Mouse (Mus musculus) gastrocnemius, postnatal 36 days (tissue): ENCODE measurements around the gene Nedd9. TPM values are rescaled to one million over a fixed set of nuclear protein-coding genes. Genes with fewer than 3 reads are reported as not detected.
A peak's percentile ranks its signal among the peaks of the same experiment; 100 is the strongest.

Experiments
- DNase-seq, 2 experiments: peaks; one replicate each; pipeline ENCODE4 v3.0.0; 2022
- intact Hi-C: fragments of 180-260 bp; cut with DNase I; formaldehyde crosslinking; loops from one replicate; pipeline ENCODE4 v1.15.1; 2025
- total RNA-seq, 2 experiments: library from RNA; stranded (reverse); gene quantifications; 2 replicates each; pipeline ENCODE4 v1.2.3; 2021

Nedd9 gene
- total RNA-seq, 2 experiments from 2014 or later: 5.7 to 7.0 TPM

DNA sequence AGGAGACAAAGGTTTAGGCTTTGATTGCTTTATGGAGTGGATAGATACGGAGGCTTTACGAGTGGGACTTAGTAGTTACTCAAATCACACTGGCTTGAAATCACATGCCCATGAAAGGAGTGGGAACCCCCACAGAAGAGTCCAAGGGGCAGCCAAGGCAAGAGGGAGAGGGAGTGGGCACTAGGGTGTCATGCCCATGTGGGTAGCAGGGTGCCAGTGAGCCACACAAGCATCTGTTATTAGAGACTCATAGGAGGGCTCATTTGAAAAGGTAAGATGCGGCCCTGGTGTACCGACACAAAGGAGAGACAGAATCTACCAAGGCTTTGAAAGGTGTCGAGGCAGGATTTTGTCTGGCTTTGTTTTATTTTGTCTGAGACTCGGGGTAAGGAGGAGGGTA is 132.6 kb downstream of the Nedd9 start:
- intact Hi-C loops: no loop called here
- no peak for DNase-seq

DNA sequence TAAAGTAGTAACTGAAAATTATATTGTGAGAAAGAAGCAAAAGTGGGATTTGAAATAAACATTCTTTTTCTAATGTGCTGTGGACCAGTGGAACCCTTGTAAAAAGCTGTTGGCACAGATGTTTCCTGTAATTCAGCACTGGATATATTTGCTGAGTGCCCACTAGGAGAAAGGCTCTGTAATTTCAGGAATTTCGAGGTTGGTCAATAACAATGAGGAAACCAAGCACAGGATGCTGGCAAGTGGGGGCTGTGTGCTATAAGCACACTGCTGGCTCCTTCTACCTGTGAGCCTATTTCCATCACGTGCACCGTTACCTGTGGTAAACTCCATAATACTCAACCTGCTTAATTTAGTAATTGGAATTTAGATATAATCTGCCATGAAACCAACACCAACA is 133.5 kb downstream of the Nedd9 start:
- intact Hi-C loops: no loop called here
- no peak for DNase-seq

DNA sequence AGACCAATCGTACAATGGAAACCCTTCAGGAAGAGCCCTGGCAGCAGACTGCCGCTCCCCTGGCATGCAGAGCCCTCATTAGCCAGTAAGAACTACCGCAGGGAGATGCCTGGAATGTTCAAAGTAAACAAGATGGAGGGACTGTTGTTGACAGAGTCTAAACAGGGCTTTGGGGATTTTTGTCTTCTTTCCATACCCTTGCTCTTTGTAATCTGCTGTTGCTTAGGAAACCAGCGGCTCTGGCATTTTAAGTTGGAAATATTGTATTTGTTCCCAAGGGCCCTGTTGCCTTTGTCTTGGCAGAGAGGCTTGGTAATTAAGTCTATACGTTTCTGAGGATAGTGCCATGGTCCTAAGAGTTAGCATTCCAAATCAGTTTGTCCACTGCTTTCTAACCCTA is 134.8 kb downstream of the Nedd9 start:
- no peak for DNase-seq
- intact Hi-C loops: no loop called here

GRCm38 (mm10) chr13:41350589-41350988 is 136.6 kb downstream of the Nedd9 start:
- intact Hi-C loops: no loop called here

DNA sequence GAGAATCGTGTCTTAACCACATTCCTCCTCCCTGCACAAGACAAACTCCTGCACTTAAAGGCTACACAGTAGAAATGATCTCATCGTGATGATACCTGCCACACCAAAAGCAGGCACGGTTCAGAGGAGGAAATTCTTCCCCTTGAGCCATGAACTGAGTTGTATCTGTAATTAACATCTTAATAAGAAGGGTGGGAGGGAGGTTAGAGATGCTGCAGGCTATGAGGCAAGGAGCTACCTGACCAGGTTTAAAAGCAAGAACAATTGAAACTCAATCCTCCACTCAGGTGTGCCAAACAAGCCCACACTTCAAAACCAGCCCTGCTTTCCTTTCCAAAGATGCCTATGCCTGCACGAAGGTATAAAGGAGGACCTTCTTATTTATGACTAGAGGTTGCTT is 137.4 kb downstream of the Nedd9 start:
- intact Hi-C loops: no loop called here
- DNase-seq: no peak

More at GRCm38 (mm10) chr13:41350589-41350988, 136.6 kb downstream of the Nedd9 start:
- no peak for DNase-seq

DNA sequence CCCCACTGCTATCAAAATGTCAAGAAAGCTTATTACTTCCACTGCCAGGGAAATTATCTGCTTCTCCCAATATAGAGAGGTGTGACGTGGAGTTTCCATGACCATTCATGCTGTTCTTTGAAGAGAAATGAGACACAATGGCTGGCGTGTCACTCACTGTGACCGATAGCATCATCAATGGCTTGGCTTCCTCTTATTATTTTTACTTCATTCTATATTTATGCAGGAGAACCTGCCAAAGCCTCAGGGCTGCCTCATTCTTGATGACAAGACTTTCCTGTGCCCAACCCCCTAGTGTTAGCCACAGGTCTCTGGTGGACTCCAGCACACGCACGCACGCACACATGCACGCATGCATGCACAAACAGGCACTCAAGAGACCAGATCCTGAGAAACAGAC is 141.4 kb downstream of the Nedd9 start:
- intact Hi-C loops: no loop called here
- DNase-seq: no peak

DNA sequence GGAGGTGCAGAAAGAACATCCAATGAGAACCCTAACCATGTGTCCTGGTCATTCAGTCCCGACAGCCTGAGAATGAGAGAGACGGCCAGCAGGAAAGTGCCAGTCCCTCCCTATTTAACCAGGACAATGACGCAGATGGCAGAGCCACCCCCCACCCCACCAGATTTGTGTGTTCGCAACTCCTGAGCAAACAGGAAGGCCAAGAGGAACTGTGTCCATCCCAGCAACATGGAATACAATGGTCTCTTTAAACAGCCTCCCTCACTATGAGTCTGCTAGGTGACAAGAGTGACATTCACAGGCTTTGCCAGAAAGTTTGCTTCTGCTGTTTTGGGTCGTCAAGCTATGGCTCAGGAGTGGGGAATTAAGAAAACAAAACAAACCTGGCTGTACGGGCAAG is 141.9 kb downstream of the Nedd9 start:
- intact Hi-C loops: no loop called here
- no peak for DNase-seq

GRCm38 (mm10) chr13:41343887-41344266 is 143.3 kb downstream of the Nedd9 start:
- DNase-seq: no peak
- intact Hi-C loops: no loop called here

GRCm38 (mm10) chr13:41343163-41343886 is 143.8 kb downstream of the Nedd9 start:
- DNase-seq: no peak

DNA sequence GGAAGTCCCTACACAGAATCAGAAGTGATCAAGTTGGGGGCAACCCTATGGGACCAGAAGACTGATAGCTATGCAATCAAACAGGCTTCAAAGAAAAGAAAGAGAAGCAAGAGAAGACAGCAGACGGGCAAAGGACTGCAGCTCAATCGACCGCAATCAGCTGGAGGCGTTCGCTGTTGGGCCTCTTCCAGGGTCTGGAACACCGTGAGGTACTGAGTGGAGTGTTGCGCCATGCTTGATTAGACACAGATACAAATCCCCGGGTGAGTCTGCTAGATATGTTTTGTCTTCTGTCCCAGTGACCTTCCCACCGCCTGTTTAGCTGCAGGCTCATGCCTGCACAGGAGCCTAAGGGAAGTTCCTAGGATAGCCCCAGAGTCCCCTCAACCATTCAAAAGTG is 145.7 kb downstream of the Nedd9 start:
- no peak for DNase-seq
- intact Hi-C loops: no loop called here

More at GRCm38 (mm10) chr13:41343163-41343886, 143.8 kb downstream of the Nedd9 start:
- intact Hi-C loops: no loop called here

GRCm38 (mm10) chr13:41339653-41340351 is 147.4 kb downstream of the Nedd9 start:
- DNase-seq: no peak
- intact Hi-C loops: no loop called here

DNA sequence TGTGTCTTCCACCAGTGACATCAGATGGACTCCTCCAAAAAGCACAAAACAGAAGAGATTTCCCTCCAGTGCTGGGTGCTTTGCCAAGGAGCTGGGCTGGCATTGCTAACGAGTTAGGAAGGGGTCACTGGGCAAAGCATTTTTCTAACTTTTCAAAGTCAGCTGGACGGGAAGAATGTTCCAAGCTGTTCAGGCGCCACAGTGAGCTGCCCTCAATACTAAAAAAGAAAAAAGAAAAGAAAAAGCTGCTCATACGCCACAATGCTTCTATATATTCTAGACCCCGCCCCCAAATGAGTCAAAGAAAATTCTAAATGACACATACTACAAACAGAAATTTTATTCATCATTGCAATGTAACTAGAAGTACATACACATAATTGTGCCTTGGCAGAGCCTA is 148.0 kb downstream of the Nedd9 start:
- intact Hi-C loops: no loop called here
- DNase-seq: no peak

GRCm38 (mm10) chr13:41337407-41337806 is 149.8 kb downstream of the Nedd9 start:
- intact Hi-C loops: no loop called here
- no peak for DNase-seq

DNA sequence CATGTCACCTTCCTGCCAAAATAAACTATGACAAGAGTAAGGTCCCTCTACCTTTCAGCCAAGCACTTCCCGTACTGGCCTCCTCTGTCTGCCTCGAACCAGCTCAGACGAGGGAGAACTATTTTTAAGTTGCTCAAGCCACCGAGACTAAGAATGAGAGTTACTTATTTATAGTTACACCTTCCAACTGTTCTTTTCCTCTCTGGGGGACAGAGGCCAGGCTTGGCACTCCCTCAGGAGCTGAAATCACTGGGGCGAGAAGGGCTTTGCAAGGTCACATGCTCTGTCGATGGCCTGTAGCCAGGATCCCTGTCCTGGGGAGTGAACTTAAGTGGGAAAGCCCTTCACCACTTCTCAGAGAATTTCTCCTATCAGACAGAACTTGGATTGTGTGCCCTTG is 150.9 kb downstream of the Nedd9 start:
- intact Hi-C loops: no loop called here
- peak in 1 of 2 experiments; percentile 75 for DNase-seq

- no peak for DNase-seq
- intact Hi-C loops: no loop called here
Observed at GRCm38 (mm10) chr13:41335767-41336166, 151.4 kb downstream of the Nedd9 start.

- no peak for DNase-seq
- intact Hi-C loops: no loop called here
Observed at GRCm38 (mm10) chr13:41334641-41335000, 152.5 kb downstream of the Nedd9 start.

GRCm38 (mm10) chr13:41333889-41334640 is 153.1 kb downstream of the Nedd9 start:
- DNase-seq: no peak
- intact Hi-C loops: no loop called here

DNA sequence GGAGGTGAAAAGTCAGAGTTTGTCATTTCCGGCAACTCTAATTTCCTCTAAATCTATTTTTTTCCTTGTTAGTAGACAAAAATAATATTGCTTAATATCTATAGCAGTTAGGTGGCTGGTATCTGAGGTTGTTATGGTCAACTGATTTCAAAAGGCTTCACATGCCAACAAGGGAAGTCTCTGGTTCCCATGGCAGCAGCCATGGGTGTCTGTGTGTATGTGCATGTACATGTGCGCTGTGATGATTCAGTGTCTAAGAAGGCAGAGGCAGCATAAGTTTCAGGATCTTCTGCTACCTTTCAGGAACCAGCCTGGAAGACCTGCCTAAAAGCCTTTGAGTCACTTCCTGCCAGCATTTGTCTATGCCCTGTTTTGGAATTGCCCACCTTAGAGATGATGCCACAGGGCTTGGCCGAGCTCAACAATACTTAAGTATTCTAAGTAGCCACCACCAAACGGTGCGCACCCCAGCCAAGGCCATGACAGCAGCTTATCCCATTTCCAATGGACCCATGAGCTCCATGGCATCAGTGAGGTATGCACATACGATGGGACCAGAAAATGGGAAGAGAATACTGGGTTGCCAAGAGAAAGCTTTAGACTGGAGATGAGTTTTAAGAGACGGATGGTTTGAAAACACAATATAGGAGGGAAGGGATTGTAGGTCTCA is 155.4 kb downstream of the Nedd9 start:
- intact Hi-C loops: no loop called here
- no peak for DNase-seq

DNA sequence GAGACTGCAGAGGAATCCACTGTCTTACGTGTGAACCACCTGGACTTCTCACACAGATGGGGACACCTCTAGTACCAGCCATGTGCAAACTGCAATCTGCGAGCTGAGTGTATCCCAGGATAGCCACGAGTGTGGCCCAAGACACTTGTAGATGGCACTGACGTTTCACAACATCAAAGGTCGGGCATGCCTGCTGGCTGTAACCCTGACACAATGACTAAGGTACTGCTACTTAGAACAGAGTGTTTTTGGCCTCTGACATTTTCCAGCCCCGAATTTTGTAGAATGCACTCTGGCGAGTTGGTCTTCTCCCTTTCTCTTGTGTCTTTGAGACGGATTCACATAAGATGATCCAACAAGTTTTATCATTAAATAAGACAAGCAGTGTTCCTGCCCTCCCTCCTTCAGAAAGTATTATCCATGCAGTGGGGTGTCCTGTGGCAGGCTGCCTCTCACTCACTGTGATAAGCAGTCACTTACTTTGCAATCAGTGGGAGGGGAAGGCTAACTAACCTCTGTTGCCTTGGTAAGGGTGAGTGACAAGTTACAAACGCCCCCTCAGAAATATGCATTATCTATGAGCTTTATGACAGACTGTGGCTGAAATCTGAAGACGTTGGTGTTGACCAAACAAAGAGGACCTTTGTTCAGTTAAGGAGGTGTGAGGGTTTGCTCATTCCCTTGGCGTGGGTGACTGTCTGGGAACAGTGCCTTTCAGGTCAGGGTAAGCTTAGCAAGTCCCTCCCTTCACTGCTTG is 156.4 kb downstream of the Nedd9 start:
- intact Hi-C loops: no loop called here
- no peak for DNase-seq

GRCm38 (mm10) chr13:41330051-41330450 is 157.1 kb downstream of the Nedd9 start:
- DNase-seq: no peak
- intact Hi-C loops: no loop called here
